Mouse (Mus musculus) naive thymus-derived CD4-positive, alpha-beta T cell, adult 2 months (primary cell): Measurements from ENCODE around the gene Fam81a.

Source experiments
- DNase-seq: peaks from one replicate; pipeline ENCODE4 v3.0.0-alpha.2; 2011; ENCODE audit warnings: low read depth

Fam81a gene

DNA sequence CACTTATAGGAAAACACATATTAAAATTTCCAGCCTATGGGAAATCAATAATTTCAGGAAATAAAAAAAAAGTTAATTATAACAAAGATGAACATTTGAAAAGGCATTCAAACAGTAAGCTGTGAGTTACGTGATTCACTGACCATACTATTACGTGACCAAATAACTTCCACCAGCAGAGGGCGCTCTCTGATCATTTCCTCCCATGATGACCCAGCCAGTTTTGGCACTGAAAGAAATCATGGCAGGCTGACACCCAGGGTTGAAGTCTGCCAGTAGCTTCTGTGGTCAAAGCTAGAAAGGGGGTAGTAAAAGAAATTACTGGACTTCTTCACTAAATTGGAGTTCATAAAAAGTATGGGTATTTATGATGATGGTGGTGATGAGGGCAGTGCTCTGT, 33.1 kb downstream of the Fam81a start:
- peak; percentile 73 for DNase-seq

DNA sequence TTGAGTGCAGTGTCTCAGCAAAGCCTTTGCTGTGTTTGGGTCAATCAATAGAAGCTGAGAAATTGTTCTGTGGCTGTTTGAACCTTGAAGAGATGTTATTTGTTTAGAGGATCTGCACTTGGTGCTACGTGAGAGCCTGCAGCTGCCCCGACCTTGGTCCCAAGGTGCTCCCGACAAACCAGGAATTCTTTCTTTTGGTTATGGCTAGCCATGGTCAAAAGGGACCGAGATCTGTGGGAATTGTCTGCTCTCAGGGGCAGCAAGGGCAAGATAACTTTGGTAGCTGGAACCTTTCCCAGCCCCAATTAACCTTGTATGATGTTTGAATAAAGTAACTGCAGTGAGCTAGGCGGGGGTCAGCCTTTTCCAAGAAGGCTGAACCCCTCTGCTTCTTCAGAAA, 34.2 kb downstream of the Fam81a start:
- no peak for DNase-seq

DNA sequence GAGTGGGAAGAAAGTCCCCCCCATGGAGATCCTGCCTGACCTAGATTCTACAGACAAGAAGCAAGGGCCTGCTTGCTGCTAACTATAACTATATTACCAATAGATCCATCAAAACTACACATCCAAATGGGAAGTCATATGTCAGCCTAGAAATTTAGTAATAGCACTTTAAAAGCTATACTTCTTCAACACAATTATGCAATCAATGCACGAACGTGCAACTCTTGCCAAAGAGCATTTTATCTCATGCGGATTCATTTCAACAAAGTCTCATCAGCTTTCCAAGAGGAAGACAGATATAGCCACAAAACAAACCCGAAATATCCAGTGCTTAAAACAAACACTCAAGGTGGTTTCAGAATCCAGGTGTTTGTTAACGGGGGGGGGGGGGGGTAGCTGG, 36.8 kb downstream of the Fam81a start:
- DNase-seq: no peak

GRCm38 (mm10) chr9:70103106-70103505, 39.3 kb downstream of the Fam81a start:
- DNase-seq: no peak

- no peak for DNase-seq
Measured at GRCm38 (mm10) chr9:70097542-70097941, 44.8 kb downstream of the Fam81a start.

- DNase-seq: peak; percentile 15
Measured at GRCm38 (mm10) chr9:70095016-70095415, 47.3 kb downstream of the Fam81a start.

DNA sequence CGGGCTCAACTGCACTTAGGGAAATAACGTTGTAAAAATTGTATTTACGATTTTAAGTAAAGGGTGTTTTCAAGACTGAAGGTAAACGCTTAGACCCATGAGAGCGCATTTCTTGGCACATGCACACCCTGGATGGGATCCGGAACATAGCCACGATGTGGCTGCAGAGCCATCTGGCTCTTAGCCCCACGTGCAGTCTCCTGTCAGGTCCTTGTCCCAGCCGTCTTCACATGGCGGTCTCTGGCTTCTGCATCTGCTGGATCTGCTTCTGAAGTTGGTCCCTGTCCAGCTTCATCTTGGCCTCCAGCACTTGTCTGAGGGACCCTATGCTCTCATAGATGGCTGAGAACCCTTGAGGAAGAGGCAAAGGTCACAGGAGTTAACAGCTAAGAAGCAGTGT, 51.8 kb downstream of the Fam81a start:
- DNase-seq: no peak

DNA sequence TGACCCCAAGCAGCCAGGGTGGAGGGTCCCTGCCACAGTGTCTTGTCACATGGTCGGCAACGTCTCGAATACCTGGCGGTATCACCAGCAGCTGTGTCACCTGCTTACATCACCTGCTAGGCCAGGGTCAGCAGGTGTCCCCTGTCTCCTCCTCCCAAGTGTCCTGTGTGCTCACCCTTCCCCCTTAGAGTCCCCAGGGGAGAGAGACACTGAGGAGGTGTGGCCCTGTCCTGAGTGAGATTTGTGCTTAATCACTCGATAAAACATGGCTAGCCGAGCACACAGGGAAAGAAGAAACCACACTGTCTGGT, 53.6 kb downstream of the Fam81a start:
- no peak for DNase-seq

- DNase-seq: no peak
Measured at GRCm38 (mm10) chr9:70088041-70088785, 54.1 kb downstream of the Fam81a start.

GRCm38 (mm10) chr9:70087379-70087778, 55.0 kb downstream of the Fam81a start:
- DNase-seq: no peak

GRCm38 (mm10) chr9:70086091-70086490, 56.3 kb downstream of the Fam81a start:
- DNase-seq: no peak

DNA sequence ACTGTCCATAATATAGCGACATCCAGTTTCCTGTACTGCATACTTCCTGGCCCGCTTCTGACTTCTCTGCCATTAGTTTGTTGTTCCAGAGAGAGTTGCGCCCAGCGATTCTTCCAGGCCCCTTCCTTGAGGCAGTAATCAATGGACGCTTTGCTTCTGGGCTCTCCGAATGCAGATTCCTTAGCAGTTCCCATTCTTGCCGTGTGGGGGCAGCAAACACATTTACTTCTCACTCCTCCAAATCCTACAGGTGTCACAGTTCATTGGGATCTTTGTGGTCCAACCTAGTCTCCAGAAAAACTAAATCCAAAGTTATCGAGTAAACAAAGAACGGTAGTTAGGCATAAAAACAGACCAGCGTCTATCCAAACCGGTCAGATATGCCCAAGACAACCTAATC, 58.3 kb downstream of the Fam81a start:
- peak; percentile 40 for DNase-seq

- DNase-seq: peak; percentile 15
Measured at GRCm38 (mm10) chr9:70082357-70083204, 59.8 kb downstream of the Fam81a start.

GRCm38 (mm10) chr9:70081767-70082166, 60.6 kb downstream of the Fam81a start:
- DNase-seq: peak; percentile 6

DNA sequence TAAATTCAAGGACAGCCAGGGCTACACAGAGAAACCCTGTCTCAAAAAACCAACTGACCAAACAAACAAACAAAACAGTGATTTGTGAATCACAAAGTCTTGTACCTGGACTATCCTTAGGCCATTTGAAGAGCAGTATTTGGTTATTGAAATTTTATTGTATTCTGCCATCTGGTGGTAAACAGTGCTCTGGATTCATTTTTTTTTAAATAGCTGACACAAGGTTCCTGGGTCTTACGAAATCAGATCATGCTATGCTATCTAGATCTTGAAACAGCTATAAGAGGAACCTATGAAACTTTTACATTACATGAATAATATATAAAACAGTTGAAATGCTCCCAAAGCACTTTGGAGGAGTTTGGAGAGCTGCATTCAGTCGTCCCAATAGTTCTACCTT, 61.4 kb downstream of the Fam81a start:
- DNase-seq: peak; percentile 73

GRCm38 (mm10) chr9:70080027-70080800, 62.1 kb downstream of the Fam81a start:
- peak; percentile 82 for DNase-seq

- DNase-seq: no peak
Measured at GRCm38 (mm10) chr9:70078034-70078433, 64.3 kb downstream of the Fam81a start.

- DNase-seq: no peak
Measured at GRCm38 (mm10) chr9:70077170-70077569, 65.2 kb downstream of the Fam81a start.

DNA sequence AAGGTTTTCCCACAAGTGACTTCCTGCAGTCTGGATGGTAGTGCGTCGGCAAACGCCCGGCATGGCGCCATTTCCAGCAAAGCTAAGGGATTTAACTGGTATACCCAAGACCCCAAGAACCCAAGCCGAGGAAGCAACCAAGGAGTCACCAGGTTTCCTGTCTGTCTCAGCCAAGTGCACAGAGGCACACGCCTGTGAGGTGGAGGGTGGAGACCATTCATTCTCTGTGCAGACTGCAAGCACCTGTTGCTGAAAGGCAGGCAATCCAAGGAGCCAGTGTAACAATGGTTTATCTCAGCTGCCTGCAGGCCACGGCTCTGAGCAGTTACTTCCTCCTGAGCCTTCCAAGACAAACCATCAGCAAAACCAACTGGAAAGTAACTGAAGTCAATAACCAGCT, 70.0 kb downstream of the Fam81a start:
- no peak for DNase-seq

- DNase-seq: no peak
Measured at GRCm38 (mm10) chr9:70069961-70070435, 72.4 kb downstream of the Fam81a start.

DNA sequence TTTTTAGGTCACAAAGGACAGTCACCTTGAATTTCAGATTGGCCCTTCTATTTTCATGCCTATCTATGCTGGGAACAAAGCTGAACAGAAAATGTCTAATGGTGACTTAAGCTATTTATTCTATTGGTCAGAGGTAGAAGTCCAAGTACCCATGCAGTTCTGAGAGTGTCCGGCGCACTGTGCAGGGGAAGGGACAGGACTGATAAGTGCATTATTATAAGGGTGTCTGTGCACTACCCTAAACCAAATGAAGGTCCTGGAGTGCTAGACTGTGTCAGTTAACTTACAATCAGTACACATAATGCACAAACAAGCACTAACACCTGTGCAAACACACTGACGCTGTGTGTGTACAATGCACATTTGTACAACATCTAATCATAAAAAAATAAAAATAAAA, 74.9 kb downstream of the Fam81a start:
- no peak for DNase-seq

- no peak for DNase-seq
Measured at GRCm38 (mm10) chr9:70062012-70062411, 80.3 kb downstream of the Fam81a start.

- no peak for DNase-seq
Measured at GRCm38 (mm10) chr9:70053411-70053810, 88.9 kb downstream of the Fam81a start.
